Mouse (Mus musculus) neural tube, embryonic 10.5 days (tissue): ENCODE data around the gene Kremen1.

Experiments
- DNase-seq: peaks from one replicate; pipeline ENCODE4 v3.0.0-alpha.2; 2017; ENCODE audit warnings: low spot score; ENCODE audit errors: extremely low spot score

Kremen1 gene

DNA sequence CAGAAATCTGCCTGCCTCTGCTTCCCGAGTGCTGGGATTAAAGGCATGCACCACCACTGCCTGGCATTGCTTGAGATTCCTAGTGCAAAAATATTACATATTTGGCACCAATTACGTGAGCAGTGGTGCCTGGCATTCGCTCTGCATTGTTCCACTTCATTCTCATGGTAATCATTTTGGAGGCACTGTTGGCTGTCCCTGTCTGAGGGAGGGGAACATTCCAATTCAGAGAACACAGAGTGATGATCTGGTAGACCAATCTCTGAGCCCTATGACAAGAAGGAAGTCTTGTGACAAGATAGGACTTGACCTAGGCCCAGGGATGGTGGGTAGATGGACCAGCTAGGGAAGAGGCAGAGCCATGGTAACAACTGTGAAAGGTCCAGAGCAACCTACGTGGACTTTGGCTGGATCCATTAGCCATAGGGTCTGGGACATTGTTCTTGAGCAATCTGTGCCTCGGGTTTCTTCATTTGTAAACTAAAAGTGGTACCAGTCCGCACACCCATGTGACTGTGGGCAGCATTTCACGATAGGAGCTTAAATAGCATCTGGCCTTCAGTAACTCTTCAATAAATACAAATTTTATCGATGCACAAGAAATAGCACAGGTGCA is 8.6 kb upstream of the Kremen1 start:
- DNase-seq, result no peak

- DNase-seq, result no peak
Observed at GRCm38 (mm10) chr11:5265764-5266163, 4.4 kb upstream of the Kremen1 start.

GRCm38 (mm10) chr11:5263078-5263730 is 1.8 kb upstream of the Kremen1 start:
- no peak for DNase-seq

- peak; percentile 72 for DNase-seq
Observed at GRCm38 (mm10) chr11:5260942-5261459, 357 bp downstream of the Kremen1 start.

- DNase-seq, result no peak
Observed at GRCm38 (mm10) chr11:5259944-5260598, 1.3 kb downstream of the Kremen1 start.

GRCm38 (mm10) chr11:5258036-5258435 is 3.3 kb downstream of the Kremen1 start:
- DNase-seq, result no peak

DNA sequence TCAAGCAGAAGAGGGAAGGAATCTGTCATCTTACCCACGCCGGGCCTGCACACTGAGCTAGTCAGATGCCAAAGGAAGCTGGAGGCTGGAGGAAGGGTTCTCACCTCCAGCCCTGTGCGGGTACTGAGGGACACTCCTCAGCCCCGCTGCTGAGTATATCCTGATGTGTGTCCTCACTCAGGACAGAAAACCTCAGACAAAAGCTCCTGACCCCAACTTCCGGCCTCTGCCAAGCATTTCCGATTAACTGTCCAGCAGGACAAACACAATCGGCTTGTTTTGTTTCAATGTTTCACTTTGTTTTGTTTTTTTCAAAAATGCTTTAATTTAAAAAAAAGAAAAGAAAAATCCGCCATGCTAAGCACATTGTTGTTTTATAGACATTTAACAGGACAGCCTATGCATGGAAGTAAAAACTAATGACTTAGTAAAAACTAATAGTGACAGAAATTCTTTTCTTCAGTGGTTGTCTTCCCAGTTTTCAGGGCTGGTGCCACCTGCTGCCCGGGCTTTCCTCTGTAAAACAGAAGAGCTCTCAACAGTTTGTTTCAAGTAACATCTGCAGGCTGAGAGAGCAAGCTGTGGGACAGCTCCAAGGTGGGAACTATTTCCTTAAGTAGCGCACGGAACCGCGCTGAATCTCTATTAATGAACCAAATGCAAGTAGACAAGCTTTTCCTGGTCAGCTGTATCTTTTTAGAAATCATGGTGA is 4.1 kb downstream of the Kremen1 start:
- no peak for DNase-seq

DNA sequence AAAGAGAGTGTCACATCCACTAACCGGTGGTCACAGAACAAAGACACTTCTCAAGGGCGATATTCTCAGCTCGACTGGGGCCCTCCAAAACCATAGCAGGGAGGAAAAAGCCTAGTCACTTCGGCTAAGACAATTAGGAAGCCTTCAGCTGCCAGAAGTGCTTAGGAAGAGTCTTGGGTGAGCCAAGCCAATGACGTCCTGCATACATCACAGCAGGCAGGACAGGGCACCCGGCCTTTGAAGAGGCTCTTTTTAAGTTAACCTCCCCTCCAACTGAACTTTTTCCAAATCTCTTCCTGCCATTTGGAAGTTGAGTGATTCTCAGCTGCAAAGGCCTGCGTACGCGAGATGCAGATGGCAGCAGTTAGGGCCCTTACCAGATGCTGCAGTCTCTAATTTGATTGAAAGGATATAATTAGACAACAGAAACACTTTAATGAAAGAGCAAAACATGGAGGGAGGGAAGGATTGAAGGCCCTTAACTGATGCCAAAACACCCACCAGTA is 5.8 kb downstream of the Kremen1 start:
- no peak for DNase-seq

DNA sequence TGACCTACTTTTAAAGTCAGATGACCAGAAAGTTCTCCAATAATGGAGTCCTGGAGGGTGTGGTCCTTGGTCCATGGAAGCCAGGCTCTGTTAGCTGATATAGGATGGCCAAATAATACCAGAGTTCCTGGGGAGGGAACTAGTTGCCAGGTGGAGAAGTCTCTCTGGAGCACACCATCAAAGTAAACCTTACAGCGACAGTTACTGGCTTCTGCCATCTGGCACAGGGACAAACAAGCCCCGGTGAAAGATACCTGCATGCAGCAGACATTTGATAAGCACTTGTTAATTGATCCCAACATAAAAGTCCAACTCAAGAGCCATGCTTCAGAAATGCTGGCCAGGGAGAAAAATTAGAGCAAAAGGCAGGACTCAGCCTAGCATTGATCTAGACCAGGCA is 7.3 kb downstream of the Kremen1 start:
- DNase-seq, result no peak

GRCm38 (mm10) chr11:5253528-5253927 is 7.8 kb downstream of the Kremen1 start:
- no peak for DNase-seq

DNA sequence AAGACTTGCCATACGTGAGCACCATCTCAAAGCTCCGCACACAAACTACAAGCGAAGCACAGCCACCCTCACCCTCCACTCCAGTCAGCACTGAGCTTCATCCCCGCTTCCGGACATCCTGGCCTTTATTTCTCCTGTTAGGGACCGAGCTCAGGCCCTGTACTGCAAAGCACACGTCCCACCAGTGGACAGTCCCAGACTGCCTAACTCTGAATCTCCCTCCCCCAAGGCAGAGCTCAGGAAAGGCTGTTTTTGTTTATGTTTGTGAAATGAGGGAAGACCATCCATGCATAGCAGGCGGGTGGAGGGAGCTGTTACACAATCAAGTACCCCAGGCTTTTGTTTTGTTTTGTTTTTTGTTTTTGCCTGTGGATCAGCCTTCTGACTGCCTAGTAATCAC is 8.6 kb downstream of the Kremen1 start:
- no peak for DNase-seq

- DNase-seq, result no peak
Observed at GRCm38 (mm10) chr11:5251112-5251511, 10.2 kb downstream of the Kremen1 start.

- DNase-seq, result no peak
Observed at GRCm38 (mm10) chr11:5248200-5248599, 13.2 kb downstream of the Kremen1 start.

DNA sequence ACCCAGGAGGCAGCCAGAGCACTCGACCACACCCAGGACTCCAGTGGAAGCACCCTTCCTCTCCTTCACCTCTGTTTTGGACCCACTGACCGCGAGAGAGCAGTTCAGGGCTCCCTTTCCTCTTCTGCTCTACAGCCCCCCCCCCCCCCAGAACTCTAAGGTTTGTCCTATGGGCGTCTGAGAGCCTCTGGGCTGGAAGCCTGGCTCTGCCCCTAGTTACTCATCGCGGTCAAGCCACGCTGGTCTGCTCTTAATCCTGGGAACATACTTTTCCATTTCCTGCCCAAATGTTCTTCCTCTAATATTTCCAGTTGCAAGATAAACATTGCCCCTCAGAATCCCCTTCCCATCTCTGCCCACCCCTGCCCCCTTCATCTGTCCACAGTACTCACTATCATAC is 15.9 kb downstream of the Kremen1 start:
- no peak for DNase-seq

- DNase-seq, result no peak
Observed at GRCm38 (mm10) chr11:5244749-5245130, 16.6 kb downstream of the Kremen1 start.

- no peak for DNase-seq
Observed at GRCm38 (mm10) chr11:5243812-5244748, 17.3 kb downstream of the Kremen1 start.

DNA sequence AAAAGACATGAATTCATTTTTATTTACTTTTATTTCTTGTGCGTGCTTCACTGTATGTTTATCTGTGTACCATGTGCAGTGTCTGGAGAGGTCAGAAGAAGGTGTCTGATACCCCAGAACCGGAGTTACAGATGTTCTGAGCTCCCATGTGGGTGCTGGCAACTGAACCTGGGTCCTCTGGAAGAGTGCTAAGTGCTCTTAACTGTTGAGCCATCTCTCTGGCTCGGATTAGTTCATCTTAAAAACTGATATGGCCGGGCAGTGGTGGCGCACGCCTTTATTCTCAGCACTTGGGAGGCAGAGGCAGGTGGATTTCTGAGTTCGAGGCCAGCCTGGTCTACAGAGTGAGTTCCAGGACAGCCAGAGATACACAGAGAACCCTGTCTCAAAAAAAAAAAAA is 18.1 kb downstream of the Kremen1 start:
- DNase-seq, result no peak

DNA sequence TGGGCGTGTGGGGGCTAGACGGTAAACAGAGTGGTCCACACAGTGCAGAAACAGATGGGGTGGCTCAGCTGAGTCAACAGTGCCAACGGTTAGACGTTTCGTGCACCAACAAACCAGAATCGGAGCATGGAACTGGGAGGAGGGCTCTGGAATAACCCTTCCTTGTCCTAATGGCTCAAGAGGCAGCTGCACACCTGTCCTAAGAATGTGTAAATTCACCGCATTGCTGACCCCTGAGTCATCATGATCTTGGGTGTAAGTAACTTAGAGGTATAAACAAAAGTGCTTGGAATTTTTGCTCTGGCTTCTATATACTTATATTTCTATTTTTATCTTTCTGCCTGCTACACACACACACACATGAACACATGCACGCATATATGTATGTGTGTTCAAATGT is 19.2 kb downstream of the Kremen1 start:
- DNase-seq, result no peak

- DNase-seq, result peak; percentile 46
Observed at GRCm38 (mm10) chr11:5239706-5240690, 21.4 kb downstream of the Kremen1 start.
